Mouse (Mus musculus) forebrain, embryonic 10.5 days (tissue): Measurements from ENCODE around the gene Hfm1. TPM values are rescaled to one million over a fixed set of nuclear protein-coding genes. Genes with fewer than 3 reads are reported as not detected.

Source experiments
- DNase-seq: peaks from one replicate; pipeline ENCODE4 v3.0.0-alpha.2; 2017; ENCODE audit warnings: low spot score; ENCODE audit errors: extremely low spot score
- H3K27ac ChIP-seq: fragments of 300-500 bp; sonication (generic); 2 replicates; pipeline ENCODE4 v1.5.1; 2016; ENCODE audit warnings: mild to moderate bottlenecking
- H3K27me3 ChIP-seq: fragments of 300-500 bp; sonication (generic); 2 replicates; pipeline ENCODE4 v1.6.1; 2016; ENCODE audit warnings: mild to moderate bottlenecking; ENCODE audit not compliant: poor library complexity, severe bottlenecking
- H3K36me3 ChIP-seq: fragments of 300-500 bp; sonication (generic); replicated peaks from 2 replicates; pipeline ENCODE4 v1.6.1; 2016; ENCODE audit warnings: mild to moderate bottlenecking, moderate library complexity
- H3K4me1 ChIP-seq: fragments of 300-500 bp; sonication (generic); 2 replicates; pipeline ENCODE4 v1.6.1; 2016
- H3K4me3 ChIP-seq: fragments of 300-500 bp; sonication (generic); 2 replicates; pipeline ENCODE4 v1.5.1; 2016; ENCODE audit warnings: mild to moderate bottlenecking, moderate library complexity
- H3K9me3 ChIP-seq: fragments of 300-500 bp; sonication (generic); 2 replicates; pipeline ENCODE4 v1.6.1; 2016; ENCODE audit warnings: mild to moderate bottlenecking, moderate library complexity
- WGBS: fragments of 180-500 bp; shearing (Covaris S2); methylation state at CpG from one replicate; pipeline ENCODE4 v1.1.7; 2016; 5-methylcytosine and 5-hydroxymethylcytosine counted together
- microRNA-seq: library from miRNA; unstranded; fragments of <30 nt; microRNA quantifications from one replicate; pipeline ENCODE4, GENCODE M21; 2017
- polyA plus RNA-seq: library from polyadenylated mRNA; unstranded; fragments of >200 nt; fragmentation: Nextera tagmentation; extraction: Ambion mirVana; gene quantifications from 2 replicates; pipeline ENCODE4 v1.2.1, GENCODE M21; 2016

The Hfm1 gene
- polyA plus RNA-seq, 1 experiment from 2014 or later: 5.1 TPM

DNA sequence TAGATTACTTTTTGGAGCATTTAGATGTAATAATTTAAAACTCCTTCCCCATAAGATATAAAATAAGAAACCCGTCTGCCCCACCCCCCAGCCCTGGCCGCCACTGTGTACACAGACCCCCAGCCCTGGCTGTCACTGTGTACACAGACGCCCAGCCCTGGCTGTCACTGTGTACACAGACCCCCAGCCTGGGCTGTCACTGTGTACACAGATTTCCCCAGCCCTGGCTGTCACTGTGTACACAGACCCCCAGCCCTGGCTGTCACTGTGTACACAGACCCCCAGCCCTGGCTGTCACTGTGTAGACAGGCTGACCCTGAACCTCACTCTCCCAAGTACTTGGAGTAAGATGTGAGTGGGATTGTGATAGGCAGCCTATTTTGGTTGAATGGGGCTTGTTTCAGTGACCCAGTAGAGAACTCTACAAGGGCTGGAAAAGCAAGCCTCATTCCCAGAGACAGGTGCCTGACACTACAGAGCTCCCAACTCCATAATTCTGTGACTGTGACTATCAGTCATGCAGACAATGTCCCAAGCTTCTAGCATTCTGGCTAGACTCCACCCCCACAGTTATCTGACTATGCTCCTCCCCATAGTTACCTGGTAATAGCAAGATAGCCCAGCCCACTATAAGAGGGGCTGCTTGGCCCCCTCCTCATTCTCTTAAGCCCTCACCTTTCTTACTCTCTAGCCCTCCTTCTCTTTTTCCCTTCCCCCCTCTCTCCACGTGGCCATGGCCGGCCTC lies 135.5 kb downstream of the Hfm1 start:
- no peaks in the 10 kb centered on the region for H3K36me3 ChIP-seq
- WGBS: 46% methylated on average over 5 of the region's 5 CpGs
- no peak overlapping the region for H3K4me3 ChIP-seq

More for the DNA sequence above, 135.5 kb downstream of the Hfm1 start:
- Histone ChIP-seq H3K4me1 (peaks cover 9% of the 10 kb centered on the region; the same call in 1 of the 2 replicates), H3K27me3 (peaks cover 26% of the 10 kb centered on the region), H3K9me3 (peaks cover 2% of the 10 kb centered on the region; the same call in 1 of the 2 replicates), H3K27ac (no peak overlapping the region)
- no peak for DNase-seq

Small RNAs within 50 kb of the gene (microRNA-seq; reads per million reads assigned to microRNA genes)
- gene Gm27527: not detected

Other genes starting within 250 kb of the Hfm1 start
- 62.0 and 65.9 TPM in 2 replicates for gene Zfp644, start 229.0 kb downstream of the Hfm1 start, polyA plus RNA-seq
- 62.5 and 69.4 TPM in 2 replicates for gene Cdc7, start 38.0 kb upstream of the Hfm1 start, polyA plus RNA-seq